Mouse (Mus musculus): Measurements from ENCODE around the gene Arhgef40.

Arhgef40 gene

DNA sequence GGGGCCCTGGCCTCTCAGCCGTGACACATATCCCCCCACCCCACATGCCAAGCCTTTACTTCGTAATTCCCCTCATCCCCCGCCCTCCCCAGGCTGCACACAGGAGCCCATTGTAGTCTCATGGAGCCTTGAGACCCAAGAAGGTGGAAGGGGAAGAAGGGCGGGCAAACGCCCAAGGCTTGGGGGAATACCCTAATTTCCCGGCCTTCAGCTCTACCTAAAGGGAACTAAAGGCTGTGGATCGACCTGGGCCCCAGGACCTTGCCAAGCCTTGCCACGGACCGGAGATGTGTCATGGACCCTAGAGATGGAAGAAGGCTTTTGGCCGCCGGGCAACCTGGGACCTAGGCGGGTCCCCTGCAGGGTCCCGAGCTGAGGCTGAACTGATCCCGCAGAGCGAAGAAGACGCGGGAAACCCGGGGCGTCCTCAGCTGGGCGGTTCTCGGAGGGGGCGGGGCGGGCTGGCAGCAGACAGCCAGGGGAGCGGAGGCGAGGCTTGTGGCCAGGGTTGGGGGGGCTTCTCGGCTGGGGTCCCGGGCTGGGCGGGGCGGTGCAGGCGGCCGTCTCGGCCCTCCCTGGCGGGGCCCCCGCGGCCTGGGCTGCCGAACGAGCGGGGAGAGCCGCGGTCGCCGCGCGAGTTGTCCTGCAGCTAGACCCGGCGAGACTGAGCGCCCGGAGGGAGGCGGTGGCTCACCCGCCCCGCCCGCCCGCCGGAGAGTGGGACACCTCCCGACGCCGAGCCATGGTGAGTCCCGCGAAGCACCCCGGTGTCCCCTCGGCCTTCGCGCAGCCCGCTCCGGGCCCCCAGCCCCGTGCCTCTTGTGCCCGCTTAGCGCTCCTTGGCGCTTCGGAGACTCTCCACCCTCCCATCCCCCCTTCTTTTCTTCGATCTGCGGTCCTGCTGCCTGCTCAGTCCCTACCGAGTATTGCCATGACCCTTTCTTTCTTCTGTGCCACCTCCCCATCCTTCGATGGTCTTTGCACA lies at the start of gene Arhgef40:
Gene Arhgef40, plus strand, starts transcription at position 473 of the 985 bp plus-strand sequence.
- peak; percentile 64 for DNase-seq (ENCODE audit: low spot score)

DNA sequence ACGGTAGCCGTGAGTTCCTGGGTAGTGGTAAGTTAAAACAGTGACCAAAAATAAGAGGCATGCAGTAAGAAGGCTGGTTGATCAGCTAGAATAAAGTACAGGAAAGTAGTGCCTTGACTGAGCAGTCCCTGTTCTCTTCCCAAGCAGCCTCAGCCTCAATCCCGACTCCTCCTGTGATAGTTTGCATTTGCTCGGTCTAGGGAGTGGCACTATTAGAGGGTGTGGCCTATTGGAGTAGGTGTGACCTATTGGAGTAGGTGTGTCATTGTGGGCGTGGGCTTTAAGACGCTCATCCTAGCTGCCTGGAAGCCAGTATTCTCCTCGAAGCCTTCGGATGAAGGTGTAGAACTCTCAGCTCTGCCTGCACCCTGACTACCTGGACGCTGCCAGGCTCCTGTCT lies 45.5 kb upstream of the Arhgef40 start:
- no peak for DNase-seq (ENCODE audit: low spot score)

GRCm38 (mm10) chr14:51940944-51941560 lies 43.5 kb upstream of the Arhgef40 start:
- DNase-seq (ENCODE audit: low spot score) = no peak

DNA sequence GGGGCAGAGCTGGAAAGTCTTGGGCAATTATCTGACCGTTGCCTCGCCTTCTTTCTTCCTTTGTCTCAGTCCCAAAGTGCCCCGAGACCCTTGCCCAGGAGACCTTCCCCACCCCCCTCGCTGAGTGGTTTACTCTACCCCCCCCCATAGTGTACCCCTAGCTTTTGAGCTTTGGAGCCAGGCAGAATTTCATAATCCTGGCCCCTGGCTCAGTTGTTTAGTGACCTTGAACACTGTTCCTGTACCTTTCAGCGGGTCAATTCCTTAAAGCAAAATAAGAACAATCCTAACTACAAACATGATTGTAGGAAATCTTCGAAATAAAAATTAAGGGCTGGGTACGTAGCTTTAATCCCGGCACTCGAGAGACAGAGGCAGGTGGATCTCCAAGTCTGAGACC lies 42.9 kb upstream of the Arhgef40 start:
- no peak for DNase-seq (ENCODE audit: low spot score)

DNA sequence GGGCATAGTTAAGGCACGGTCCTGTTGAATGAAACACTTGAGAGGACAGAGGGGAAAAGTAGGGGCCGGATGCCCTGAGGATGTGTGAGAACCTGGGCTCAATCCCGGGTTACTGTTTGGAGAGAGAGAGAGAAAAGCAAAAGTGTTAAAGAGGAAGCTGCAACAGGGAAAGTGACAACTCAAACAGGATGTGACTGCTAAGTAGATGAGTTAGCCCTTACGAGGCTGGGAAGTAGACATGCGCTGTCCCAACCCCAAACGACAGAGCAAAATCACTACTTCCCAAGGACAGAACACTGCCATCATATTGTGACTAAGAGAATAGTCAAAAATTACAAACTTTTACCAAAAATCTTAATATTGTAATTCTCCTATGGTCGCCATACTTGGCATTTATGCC lies 42.3 kb upstream of the Arhgef40 start:
- DNase-seq (ENCODE audit: low spot score) = no peak

DNA sequence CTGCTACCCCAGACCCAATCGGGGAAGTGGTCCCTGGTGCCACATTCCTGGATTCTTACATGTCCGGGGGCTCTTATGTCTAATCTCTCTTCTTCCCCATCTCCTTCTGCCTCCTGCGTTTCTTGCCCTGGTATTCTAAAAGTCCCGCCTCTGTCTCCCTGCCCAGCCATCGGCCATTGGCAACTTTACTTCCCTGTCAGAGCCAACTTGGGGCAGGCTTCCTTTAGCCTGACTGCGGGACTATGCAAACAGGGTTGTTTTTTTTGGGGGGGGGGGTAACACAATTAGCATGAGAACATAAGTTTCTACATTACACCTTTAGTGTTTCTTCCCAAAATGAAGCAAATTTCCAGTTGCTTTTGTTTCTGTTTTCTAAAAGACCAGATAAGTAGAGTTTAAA lies 41.2 kb upstream of the Arhgef40 start:
- DNase-seq (ENCODE audit: low spot score) = no peak

DNA sequence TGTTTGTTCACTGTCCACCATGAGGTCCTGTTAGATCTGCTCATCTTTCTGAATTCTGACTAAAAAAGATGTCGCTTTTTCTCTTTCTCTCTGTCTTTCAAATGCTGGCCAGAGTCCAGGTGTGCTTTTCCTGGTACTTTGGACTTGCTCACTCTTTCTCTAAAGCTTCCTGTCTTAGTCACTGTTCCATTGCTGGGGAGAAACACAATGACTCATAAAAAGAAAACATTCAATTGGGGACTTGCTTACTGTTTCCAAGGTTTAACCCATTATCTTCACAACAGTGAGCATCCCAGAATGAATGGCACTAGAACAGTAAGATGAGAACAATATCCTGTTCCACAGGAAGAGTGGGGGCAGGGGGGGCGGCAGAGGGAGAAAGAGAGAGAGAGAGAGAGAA lies 24.2 kb upstream of the Arhgef40 start:
- no peak for DNase-seq (ENCODE audit: low spot score)

DNA sequence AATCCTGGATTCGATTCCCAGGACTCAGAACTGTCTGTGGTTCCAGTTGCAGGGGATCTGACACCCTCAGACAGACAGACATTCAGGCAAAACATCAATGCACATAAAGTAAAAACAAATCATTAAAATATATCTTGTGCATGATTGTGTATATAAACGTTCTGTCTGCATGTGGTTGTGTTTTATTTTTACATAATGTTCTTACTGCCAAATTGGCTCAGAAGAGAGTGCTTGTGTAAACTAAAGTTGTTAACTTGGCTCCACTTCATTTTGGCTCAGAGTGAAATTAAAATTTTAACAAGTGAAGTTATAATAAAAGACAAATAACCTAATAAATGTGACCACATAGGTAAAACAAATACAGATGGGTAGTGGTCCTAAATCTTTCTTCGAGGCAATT lies 17.1 kb upstream of the Arhgef40 start:
- DNase-seq (ENCODE audit: low spot score) = no peak

DNA sequence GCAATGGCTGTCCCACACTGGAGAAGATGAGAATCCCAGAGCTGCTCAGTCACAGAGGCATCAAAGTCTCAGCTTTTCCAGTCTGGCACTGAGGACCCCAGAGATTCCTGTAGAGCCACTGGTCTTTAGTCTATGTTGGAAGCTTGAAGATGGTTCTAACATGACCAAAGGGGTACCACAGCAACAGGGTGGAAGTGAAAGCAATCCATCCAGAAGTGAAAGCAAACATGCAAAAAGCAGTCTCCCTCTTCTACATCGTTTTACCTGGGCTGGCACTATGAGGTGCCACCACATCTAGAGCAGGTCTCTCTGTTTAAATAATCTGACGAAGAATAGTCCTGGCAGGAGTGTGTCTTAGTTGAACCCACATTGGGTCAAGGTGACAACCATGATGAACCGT lies 5.3 kb upstream of the Arhgef40 start:
- no peak for DNase-seq (ENCODE audit: low spot score)

DNA sequence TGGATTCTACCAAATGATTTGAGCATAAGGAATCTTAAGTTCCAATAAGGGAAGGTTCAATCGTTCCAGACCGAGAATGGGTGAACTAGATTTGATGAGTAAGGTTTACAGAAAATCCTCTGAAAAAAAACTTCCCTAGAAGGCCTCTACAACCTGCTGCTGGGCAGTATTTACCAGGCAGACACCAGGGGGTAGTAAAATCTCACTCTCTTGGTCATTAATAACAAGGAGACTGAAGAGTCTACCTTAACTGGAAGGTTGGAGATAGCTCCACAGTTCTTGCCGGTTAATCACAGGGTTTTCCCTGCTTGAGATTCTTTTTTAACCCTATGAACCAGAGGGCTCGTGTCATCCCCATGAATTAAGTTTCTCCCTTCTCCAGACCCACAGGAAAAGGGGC lies 1.3 kb upstream of the Arhgef40 start:
- DNase-seq (ENCODE audit: low spot score) = no peak

GRCm38 (mm10) chr14:51983855-51984246 lies 668 bp upstream of the Arhgef40 start:
- DNase-seq (ENCODE audit: low spot score) = no peak

GRCm38 (mm10) chr14:51985301-51986152 lies 1.0 kb downstream of the Arhgef40 start:
- peak; percentile 64 for DNase-seq (ENCODE audit: low spot score)

DNA sequence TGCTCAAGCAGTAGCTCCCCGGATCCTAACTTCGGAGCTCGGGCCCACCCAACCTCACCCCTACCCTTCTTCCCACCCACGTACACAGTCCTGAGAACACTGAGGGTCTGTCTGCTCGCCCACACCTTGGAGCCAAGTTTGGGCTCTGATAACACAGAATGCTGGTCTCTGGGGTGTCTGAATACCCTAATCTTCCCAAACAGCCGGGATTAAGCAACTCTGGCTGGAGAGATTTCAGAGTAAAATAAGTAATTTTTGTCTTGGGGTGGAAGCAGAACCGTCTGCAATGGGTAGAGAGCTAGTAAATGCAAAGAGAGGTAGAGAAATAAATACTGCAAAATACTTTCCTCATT lies 1.6 kb downstream of the Arhgef40 start:
- no peak for DNase-seq (ENCODE audit: low spot score)

GRCm38 (mm10) chr14:51987177-51987576 lies 2.7 kb downstream of the Arhgef40 start:
- no peak for DNase-seq (ENCODE audit: low spot score)

- no peak for DNase-seq (ENCODE audit: low spot score)
These were observed 4.2 kb downstream of the Arhgef40 start for GRCm38 (mm10) chr14:51988731-51989130.

- no peak for DNase-seq (ENCODE audit: low spot score)
These were observed 5.0 kb downstream of the Arhgef40 start for GRCm38 (mm10) chr14:51989461-51989970.

- DNase-seq (ENCODE audit: low spot score) = no peak
These were observed 9.9 kb downstream of the Arhgef40 start for GRCm38 (mm10) chr14:51994453-51994852.

GRCm38 (mm10) chr14:51995219-51995871 lies 10.8 kb downstream of the Arhgef40 start:
- DNase-seq (ENCODE audit: low spot score) = no peak

GRCm38 (mm10) chr14:51996231-51996841 lies 11.8 kb downstream of the Arhgef40 start:
- no peak for DNase-seq (ENCODE audit: low spot score)

GRCm38 (mm10) chr14:51996866-51997265 lies 12.3 kb downstream of the Arhgef40 start:
- DNase-seq (ENCODE audit: low spot score) = no peak

- DNase-seq (ENCODE audit: low spot score) = no peak
These were observed 13.0 kb downstream of the Arhgef40 start for GRCm38 (mm10) chr14:51997483-51997882.
